Mouse (Mus musculus) intestine, postnatal 0 days (tissue): ENCODE results near the gene Irx1. TPM values are rescaled to one million over a fixed set of nuclear protein-coding genes. Genes with fewer than 3 reads are reported as not detected.
A peak's percentile ranks its signal among the peaks of the same experiment; 100 is the strongest.

ENCODE experiments used
- ATAC-seq: fragments of 200-750 bp; cut with Nextera tagmentation; 2 replicates; pipeline ENCODE4 v1.8.0; 2017; ENCODE audit warnings: mild to moderate bottlenecking, moderate TSS enrichment, moderate library complexity
- H3K27ac ChIP-seq: fragments of 300-500 bp; sonication (generic); 2 replicates; pipeline ENCODE4 v1.5.1; 2014; ENCODE audit warnings: mild to moderate bottlenecking, low read depth, low read length, moderate library complexity
- H3K27me3 ChIP-seq: fragments of 300-500 bp; sonication (generic); replicated peaks from 2 replicates; pipeline ENCODE4 v1.6.1; 2014; ENCODE audit warnings: low read length, mixed read lengths; ENCODE audit not compliant: control insufficient read depth, insufficient read depth
- H3K36me3 ChIP-seq: fragments of 300-500 bp; sonication (generic); 2 replicates; pipeline ENCODE4 v1.6.1; 2014; ENCODE audit warnings: mild to moderate bottlenecking, moderate library complexity; ENCODE audit not compliant: control insufficient read depth, insufficient read depth
- H3K4me1 ChIP-seq: fragments of 300-500 bp; sonication (generic); replicated peaks from 2 replicates; pipeline ENCODE4 v1.6.1; 2014; ENCODE audit warnings: antibody characterized with exemption, low read length, mixed read lengths; ENCODE audit not compliant: control insufficient read depth, insufficient read depth
- H3K4me2 ChIP-seq: fragments of 300-500 bp; sonication (generic); replicated peaks from 2 replicates; pipeline ENCODE4 v1.6.1; 2014; ENCODE audit warnings: low read depth, mild to moderate bottlenecking, moderate library complexity
- H3K4me3 ChIP-seq: fragments of 300-500 bp; sonication (generic); 2 replicates; pipeline ENCODE4 v1.5.1; 2014; ENCODE audit warnings: low read depth, low read length
- H3K9ac ChIP-seq: fragments of 300-500 bp; sonication (generic); 2 replicates; pipeline ENCODE4 v1.6.1; 2014; ENCODE audit warnings: mild to moderate bottlenecking, low read depth, low read length
- H3K9me3 ChIP-seq: fragments of 300-500 bp; sonication (generic); 2 replicates; pipeline ENCODE4 v1.6.1; 2016; ENCODE audit warnings: mixed run types; ENCODE audit not compliant: control insufficient read depth
- CTCF ChIP-seq: sonication (generic); IDR thresholded peaks from 2 replicates; pipeline ENCODE4 v1.5.1; 2016; ENCODE audit warnings: low read depth, mild to moderate bottlenecking, control low read depth, antibody characterized with exemption, moderate library complexity
- WGBS: fragments of 180-500 bp; shearing (Covaris S2); extraction: QIAGEN DNeasy Blood & Tissue Kit; methylation state at CpG from one replicate; pipeline ENCODE4 v1.1.7; 2014; 5-methylcytosine and 5-hydroxymethylcytosine counted together
- polyA plus RNA-seq: library from polyadenylated mRNA; unstranded; fragments of >200 nt; fragmentation: Nextera tagmentation; extraction: Ambion mirVana; gene quantifications from 2 replicates; pipeline ENCODE4 v1.2.1, GENCODE M21; 2015

Irx1 gene
- not detected in 2 replicates for polyA plus RNA-seq

GRCm38 (mm10) chr13:71963356-71964351 lies at the start of gene Irx1:
Irx1 (minus strand) TSS chr13:71963723.
- H3K9ac ChIP-seq: no peak within 1 kb of the TSS
- no peak within 1 kb of the TSS for H3K27ac ChIP-seq
- ATAC-seq: 0 out of 2 replicates have a peak, but pooled peaks have one; percentile 21
- under 1% methylated on average over 78 of the region's 100 CpGs for WGBS
- no peaks in the 10 kb centered on the region for H3K9me3 ChIP-seq
- peak within 1 kb of the TSS; percentile 63 for H3K4me2 ChIP-seq
- no peak for TF ChIP-seq CTCF
- peaks cover 97% of the 10 kb centered on the region for H3K27me3 ChIP-seq
- no peaks in the 10 kb centered on the region for H3K36me3 ChIP-seq
- no peaks in the 10 kb centered on the region; the same call in 1 of the 2 replicates for H3K4me1 ChIP-seq
- peak within 1 kb of the TSS; percentile 31 for H3K4me3 ChIP-seq

- TF ChIP-seq CTCF: no peak
- 50% methylated on average over 5 of the region's 5 CpGs for WGBS
- H3K9me3 ChIP-seq: no peaks in the 10 kb centered on the region
- H3K4me2 ChIP-seq: no peak overlapping the region
- H3K27ac ChIP-seq: no peak overlapping the region
- H3K36me3 ChIP-seq: no peaks in the 10 kb centered on the region
- H3K4me1 ChIP-seq: no peaks in the 10 kb centered on the region
- H3K9ac ChIP-seq: no peak overlapping the region
- H3K27me3 ChIP-seq: no peaks in the 10 kb centered on the region; the same call in 1 of the 2 replicates
- H3K4me3 ChIP-seq: no peak overlapping the region
- ATAC-seq: no peak
These were observed 16.6 kb upstream of the Irx1 start for GRCm38 (mm10) chr13:71979932-71980655.

- Histone ChIP-seq H3K9ac (no peak overlapping the region), H3K4me1 (no peaks in the 10 kb centered on the region), H3K9me3 (no peaks in the 10 kb centered on the region), H3K4me2 (no peak overlapping the region), H3K27me3 (no peaks in the 10 kb centered on the region; the same call in 1 of the 2 replicates), H3K27ac (no peak overlapping the region), H3K4me3 (no peak overlapping the region), H3K36me3 (no peaks in the 10 kb centered on the region)
- WGBS: 55% methylated on average over 3 of the region's 3 CpGs
- TF ChIP-seq CTCF: no peak
- no peak for ATAC-seq
These were observed 12.2 kb upstream of the Irx1 start for GRCm38 (mm10) chr13:71975753-71976152.

- Histone ChIP-seq H3K4me1 (no peaks in the 10 kb centered on the region; the same call in 1 of the 2 replicates), H3K27me3 (peaks cover 61% of the 10 kb centered on the region), H3K4me2 (no peak overlapping the region), H3K4me3 (no peak overlapping the region), H3K36me3 (no peaks in the 10 kb centered on the region), H3K9ac (no peak overlapping the region), H3K9me3 (no peaks in the 10 kb centered on the region), H3K27ac (no peak overlapping the region)
- ATAC-seq: no peak
- 3% methylated on average over 6 of the region's 6 CpGs for WGBS
- no peak for TF ChIP-seq CTCF
These were observed 4.8 kb upstream of the Irx1 start for GRCm38 (mm10) chr13:71968286-71968685.

- Histone ChIP-seq H3K4me2 (no peak overlapping the region), H3K36me3 (no peaks in the 10 kb centered on the region), H3K9ac (no peak overlapping the region), H3K9me3 (no peaks in the 10 kb centered on the region), H3K27ac (no peak overlapping the region), H3K4me1 (no peaks in the 10 kb centered on the region; the same call in 1 of the 2 replicates), H3K27me3 (peaks cover 68% of the 10 kb centered on the region), H3K4me3 (no peak overlapping the region)
- WGBS: 4% methylated on average over 28 of the region's 28 CpGs
- no peak for TF ChIP-seq CTCF
- no peak for ATAC-seq
These were observed 4.1 kb upstream of the Irx1 start for GRCm38 (mm10) chr13:71967341-71968250.
